Mouse (Mus musculus) T-helper 2 cell (primary cell): Measurements from ENCODE around the gene Yipf2.

Experiments used
- in situ Hi-C: fragments of 300-600 bp; cut with MboI, MseI; formaldehyde crosslinking; loops from one replicate; pipeline ENCODE4 v1.15.1; 2025; ENCODE audit warnings: high pct_unique_total_duplicates

Gene Yipf2

DNA sequence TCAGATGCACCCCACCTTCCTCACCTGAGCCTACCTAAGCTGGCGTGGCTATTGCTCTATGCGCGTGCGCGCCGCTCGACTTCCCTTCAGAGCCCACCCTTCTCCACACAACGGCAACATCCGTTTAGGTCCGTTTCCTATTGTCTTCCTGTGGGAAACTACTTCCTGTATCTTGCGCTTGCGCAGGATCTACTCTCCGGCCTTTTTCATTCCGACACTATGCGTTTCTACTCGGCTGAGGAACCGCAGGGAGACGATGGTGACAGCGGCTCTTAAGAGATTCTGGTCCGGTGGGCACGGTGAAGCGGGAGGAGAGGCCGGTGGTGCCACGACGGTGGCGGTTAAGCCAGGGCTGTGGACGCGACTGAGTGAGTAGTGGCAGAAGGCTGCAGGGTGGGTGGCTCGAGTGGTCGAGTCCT, at the start of gene Yipf2, which contains the start of gene Timm29:
TSS of gene Yipf2 (minus strand) at position 126 of the 419 bp plus-strand sequence.
TSS of gene Timm29 (plus strand) at position 20 of the 419 bp plus-strand sequence.
- in situ Hi-C loops, result no loop called here

DNA sequence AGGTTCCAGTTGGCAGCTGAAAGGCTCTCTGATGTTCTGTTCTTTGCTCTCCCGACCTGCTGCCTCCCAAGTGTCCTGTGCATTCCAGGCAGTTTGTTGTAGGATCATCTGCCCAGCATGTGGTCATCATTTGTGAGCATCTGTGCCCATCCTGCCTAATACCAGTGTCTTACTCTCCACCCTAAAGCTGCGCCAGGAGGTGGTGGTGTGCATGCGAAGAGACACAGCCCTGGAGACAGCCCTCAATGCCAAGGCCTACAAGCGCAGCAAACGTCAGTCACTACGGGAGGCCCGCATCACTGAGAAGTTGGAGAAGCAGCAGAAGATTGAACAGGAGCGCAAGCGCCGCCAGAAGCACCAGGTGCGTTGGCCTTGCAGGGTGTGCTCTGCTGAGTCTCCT, 46.4 kb upstream of the Yipf2 start:
- in situ Hi-C loops, result no loop called here

DNA sequence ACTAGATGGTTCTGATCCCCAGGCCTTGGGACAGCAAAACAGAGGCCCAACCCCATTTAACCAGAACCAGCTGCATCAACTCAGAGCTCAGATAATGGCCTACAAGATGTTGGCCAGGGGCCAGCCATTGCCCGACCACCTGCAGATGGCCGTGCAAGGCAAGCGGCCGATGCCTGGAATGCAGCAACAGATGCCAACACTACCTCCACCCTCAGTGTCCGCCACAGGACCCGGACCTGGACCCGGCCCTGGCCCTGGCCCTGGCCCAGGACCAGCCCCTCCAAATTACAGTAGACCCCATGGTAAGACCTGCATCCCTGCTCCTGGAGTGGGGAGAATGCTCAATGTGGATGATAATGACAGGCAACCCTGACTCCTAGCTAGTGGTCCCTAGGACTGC, 43.0 kb upstream of the Yipf2 start:
- in situ Hi-C loops, result no loop called here

DNA sequence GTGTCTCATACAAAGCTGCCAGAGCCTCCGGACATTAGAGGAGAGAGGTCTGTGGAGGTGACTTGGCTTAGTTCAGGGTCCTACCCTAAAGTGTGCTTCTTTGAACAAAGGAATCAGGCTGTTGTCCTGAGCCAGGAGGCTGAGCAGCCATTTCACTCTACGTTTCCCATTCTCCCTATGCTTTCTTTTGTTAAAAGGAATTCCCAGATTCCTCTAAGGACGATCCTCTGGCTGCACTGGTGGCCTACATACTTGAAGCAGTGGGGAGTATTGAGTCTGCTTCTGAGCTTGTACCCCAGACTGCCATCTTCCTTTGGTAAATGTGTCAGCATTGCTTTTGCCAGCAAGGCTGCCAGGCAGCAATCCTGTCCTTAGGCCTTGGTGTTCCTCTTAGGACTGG, 40.5 kb upstream of the Yipf2 start:
- in situ Hi-C loops, result no loop called here

DNA sequence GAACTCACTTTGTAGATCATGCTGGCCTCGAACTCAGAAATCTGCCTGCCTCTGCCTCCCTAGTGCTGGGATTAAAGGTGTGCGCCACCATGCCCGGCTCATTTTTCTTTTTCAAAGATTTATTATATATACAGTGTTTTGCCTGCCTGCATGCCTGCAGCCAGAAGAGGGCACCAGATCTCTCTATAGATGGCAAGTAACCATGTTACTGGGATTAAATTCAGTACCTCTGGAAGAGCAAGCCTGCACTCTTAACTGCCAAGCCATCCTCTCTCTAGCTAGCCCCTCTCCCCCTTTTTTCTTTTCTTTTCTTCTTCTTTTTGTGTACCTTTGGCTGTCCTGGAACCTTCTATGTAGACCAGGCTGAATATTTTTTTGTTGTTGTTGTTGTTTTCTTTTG, 38.0 kb upstream of the Yipf2 start:
- in situ Hi-C loops, result no loop called here

DNA sequence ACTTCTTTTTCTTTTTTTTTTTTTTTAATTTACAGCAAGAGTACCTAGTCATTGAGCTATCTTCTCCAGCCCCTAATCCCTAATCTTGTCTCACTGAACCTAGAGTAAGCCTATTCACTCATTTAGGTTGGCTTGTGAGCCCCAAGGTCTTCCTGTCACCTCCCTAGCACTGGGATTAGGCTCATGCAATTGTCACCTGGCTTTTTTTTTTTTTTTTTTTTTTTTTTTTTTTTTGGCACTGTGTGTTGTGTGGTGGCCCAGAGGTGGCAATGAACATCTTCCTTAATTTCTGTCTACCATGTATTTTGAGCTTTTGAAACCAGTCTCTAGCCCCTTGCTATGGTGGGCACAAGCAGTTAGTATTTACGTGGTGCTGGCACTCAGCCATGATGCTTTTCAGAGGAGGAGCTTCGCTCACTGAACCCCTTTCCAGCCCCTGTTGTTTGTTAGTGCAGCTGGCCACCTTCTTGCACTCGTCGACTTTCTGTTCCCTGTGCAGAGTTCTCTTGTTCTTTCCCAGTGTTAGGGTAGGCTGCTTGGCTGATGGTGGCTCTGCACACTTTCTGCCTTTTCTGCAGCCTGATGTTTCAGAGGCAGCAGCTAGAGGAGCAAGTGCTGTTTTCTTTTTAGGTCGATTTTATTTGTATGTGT, 34.6 kb upstream of the Yipf2 start:
- in situ Hi-C loops, result no loop called here

DNA sequence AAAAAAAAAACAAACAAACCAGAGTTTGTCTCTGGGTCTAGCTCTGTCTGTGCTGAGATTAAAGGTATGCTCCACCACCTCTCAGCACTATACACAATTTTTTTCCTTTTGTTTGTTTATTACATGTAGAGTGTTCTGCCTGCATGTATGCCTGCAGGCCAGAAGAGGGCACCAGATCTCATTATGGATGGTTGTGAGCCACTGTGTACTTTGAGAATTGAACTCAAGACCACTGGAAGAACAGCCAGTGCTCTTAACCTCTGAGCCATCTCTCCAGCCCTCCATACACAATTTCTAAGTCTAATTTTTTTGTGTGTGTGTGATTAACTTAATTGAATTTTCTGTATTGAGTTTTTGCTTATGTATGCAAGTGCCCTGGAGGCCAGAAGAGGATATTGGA, 33.9 kb upstream of the Yipf2 start:
- in situ Hi-C loops, result no loop called here

DNA sequence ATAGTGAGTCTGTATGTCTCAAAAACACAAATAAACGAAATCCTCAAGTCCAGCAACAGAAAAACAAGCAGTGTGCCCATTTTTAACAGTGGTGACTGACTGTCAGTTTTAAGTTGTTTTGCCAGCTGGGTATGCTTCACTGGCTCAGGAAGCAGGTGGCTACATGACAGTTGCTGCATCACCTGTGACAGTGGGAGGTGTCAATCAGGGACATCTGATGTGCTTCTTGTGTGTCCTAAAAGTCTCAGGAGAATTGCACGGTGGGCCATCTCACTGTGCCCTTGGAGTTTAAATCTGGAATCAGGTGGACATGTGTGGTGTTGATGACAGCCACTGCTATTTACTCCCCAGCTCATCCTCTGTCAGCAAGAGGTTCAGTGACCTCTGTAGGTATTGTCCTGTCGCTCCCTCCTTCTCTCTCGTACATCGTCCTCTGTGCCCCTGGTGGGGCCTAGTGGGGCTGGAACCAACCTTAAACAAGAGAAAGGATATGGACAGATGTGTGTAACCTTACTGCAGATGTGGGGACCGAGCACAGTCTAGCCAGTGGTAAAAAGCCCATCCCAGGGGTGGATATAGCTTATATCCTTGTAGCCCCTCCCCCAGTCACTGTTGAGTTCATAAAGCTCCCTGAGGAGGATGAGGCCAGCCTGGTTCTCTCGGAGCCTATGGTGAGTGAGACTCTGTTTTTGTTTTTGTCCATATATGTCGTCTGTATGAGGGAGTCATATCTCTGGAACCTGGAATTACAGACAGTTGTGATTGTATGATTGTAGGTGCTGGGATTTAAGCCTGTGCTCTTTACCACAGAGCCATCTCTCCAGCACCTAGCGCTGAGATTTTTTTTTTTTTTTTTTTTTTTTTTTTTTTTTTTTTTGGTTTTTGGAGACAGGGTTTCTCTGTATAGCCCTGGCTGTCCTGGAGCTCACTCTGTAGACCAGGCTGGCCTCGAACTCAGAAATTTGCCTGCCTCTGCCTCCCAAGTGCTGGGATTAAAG, 33.0 kb upstream of the Yipf2 start:
- in situ Hi-C loops, result no loop called here

DNA sequence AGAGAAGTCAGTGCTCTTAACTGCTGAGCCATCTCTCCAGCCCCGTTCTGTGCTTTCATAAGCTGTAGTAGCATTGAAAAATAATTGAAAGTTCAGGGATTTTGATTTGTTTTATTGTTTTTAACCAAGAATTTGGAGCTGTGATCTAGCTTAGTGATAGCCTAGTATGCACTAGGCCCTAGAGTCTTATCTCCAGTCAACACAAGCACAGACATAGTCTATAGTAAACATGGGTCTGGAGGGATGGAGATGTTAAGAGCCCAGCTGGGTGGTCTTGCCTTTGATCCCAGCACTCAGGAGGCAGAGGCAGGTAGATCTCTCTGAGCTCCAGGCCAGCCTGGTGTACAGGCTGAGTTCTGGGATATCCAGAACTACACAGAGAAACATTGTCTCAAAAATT, 30.0 kb upstream of the Yipf2 start:
- in situ Hi-C loops, result no loop called here

DNA sequence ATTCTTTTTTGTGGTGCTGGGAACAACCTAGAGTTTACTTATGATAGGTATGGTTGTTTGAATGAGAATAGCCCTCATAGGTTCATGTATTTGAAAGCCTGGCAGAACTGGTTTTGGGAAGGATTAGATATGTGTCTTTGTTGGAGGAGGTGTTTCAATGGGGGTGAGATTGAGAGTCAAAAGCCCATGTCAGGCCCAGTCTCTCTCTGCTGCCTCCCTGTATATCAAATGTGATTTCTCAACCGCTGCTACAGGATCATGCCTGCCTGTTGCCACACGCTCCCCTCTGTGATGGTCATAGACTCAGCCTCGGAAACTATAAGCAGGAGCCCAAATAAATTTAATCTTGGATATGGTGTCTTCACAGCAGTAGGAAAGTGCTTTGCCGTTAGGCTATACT, 27.6 kb upstream of the Yipf2 start:
- in situ Hi-C loops, result no loop called here

DNA sequence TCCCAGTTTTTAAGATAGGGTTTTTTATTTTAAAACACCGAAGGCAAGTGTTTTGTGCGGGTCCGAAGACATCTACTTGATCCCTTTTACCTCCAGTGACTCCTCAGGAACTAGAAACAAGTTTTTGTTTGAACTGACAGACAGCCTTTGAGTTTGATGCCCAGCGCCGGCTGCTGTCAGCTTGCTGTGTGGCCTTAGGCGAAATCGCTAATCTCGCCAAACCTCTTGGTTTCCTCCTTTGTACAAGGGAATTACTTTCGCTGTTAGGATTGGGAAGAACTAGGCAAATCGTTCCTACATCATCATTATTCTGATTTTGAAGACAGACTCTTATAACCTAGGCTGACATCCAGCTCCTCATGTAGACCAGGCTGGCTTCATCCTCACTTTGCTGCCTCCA, 24.4 kb upstream of the Yipf2 start:
- in situ Hi-C loops, result no loop called here

DNA sequence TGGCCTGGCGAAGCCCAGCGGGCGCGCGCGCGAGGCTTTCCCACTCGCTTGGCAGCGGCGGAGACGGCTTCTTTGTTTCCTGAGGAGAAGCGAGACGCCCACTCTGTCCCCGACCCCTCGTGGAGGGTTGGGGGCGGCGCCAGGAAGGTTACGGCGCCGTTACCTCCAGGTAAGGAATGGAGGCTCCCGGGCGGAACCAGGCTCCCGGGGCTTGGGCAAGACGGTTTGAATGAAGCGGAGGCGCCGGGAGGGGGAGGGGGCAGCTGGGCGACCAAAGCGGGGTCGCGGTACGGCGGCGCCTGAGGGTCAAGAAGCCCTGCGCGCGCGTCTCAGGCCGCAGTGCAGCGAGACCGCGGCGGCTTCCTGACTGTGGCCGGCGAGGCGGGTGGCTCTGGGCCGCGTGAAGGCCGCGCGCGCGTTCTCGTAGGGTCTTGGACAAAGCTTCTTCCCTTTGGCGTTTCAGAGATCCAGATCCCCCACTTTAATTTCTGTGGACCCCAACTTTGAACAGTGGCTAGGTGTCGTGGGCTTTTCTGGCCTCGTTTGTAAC, 23.7 kb upstream of the Yipf2 start:
- in situ Hi-C loops, result no loop called here

DNA sequence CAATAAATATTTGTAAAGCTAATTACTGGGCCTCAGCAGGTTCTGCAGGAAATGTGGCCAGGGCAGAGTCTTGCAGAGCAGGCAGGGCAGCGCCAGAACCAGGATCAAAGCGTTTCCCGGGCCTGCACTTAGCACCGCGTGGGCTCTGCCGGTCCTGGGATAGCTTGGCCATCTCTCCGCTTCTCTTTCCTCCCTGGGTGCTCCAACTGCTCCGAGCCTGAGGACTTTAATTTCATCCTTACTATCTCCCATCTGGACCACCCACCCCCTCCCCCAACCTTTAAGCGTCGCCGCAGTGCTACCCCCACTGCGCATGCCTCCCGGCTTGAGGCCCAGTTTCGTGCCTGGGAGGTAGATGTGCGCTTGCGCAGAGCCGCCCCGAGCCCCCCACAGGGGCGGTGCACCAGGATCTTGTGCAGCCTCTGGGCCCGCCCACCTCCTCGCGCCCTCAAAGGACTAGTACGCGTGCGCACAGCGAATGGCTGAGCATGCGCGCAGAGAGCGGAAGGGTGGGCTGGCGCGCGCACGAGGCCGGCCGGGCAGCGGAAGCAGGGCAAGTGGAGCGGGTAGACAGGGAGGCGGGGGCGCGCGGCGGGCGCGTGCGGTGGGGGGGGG, 23.1 kb upstream of the Yipf2 start, which contains the start of gene Smarca4:
TSS of gene Smarca4 (plus strand) at position 553 of the 615 bp plus-strand sequence.
- in situ Hi-C loops, result no loop called here

DNA sequence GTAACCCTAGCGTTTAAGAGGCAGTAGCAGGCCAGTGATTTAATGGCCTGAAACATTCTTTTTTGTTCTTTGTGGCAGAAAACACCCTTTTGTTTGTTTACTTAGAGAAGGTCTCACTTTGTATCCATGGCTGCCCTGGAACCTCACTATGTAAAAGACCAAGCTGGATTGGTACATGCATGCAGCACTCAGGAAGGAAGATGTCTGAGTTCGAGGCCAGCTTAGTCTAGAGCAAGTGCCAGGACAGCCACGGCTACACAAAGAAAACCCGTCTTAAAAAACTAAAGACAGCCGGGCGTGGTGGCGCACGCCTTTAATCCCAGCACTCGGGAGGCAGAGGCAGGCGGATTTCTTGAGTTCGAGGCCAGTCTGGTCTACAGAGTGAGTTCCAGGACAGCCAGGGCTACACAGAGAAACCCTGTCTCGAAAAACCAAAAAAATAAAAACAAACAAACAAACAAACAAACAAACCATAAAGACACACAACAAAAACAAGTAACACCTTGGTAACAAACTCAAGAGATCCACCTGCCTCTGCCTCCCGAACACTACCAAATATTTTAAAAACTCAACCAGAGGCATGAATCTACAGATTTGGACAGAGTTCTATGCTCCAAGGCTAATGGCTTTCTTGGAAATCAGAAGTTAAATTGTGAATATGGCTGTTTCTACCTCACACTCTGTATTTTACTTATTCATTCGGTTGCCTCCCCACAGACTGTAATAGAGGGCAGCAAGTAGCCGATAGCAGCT, 22.4 kb upstream of the Yipf2 start:
- in situ Hi-C loops, result no loop called here

DNA sequence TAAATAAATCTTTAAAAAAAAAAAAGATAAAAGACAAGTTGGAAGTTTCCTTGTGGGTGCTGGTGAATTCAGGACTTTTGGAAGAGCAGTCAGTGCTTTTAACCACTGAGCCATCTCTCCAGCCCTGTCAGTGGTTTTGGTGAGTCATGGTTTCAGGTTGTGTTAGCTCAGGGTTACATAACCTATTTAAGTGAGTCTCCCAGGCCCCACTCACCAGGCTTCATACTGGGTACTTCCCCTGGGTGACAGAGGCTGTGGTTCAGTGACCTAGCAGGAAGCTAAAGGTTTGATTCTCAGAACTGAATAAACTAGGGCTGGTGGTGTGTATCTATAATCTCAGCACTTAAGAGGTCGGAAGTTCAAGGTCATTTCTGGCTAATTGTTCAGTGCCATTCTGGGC, 17.2 kb upstream of the Yipf2 start:
- in situ Hi-C loops, result no loop called here

DNA sequence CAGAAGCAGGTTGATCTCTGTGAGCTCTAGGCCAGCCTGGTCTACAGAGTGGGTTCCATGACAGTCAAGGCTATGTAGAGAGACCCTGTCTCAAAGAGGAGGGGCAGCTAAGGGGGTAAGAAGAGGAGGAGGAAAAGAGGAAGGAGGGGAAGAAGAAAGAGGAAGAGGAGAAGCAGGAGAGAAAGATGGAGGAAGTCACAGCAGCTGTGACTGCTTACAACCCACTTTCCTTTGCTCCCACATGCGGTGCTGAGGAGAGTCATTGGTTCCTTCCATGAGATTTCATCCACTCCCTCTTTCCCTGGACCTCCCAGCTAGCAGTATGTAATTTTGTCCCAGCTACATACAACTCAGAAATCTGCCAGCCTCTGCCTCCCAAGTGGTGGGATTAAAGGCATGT, 14.0 kb upstream of the Yipf2 start:
- in situ Hi-C loops, result no loop called here

DNA sequence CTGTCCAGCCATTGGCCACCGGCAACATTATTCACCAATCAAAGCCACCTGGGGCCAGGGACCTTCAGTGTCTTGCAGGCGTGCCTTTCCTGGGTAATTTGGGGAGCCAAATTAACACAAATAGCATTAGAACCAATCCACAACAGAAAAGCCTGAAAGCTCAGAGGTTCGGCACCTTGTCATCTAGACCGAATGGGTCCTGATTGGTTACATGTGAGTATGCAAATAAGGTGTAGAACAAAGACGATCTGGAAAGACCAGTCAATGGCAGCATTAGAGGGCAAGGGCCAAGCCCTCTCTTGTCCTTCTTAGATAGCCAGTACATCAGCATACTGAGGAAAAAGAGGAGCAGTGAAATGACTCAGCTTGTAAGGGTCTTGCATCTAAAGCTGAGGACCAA, 13.2 kb upstream of the Yipf2 start:
- in situ Hi-C loops, result no loop called here

DNA sequence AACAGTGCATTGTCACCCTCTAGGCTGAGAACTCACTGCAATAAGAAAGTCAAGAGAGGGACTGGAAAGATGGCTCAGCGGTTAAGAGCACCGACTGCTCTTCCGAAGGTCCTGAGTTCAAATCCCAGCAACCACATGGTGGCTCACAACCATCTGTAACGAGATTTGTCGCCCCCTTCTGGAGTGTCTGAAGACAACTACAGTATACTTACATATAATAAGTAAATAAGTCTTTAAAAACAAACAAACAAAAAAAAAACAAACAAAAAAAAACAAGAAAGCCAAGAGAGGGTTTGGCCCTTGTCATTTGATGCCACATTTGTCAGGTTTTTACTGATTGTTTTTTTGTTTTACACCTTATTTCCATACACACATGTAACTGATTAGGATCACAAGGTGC, 11.5 kb upstream of the Yipf2 start:
- in situ Hi-C loops, result no loop called here

DNA sequence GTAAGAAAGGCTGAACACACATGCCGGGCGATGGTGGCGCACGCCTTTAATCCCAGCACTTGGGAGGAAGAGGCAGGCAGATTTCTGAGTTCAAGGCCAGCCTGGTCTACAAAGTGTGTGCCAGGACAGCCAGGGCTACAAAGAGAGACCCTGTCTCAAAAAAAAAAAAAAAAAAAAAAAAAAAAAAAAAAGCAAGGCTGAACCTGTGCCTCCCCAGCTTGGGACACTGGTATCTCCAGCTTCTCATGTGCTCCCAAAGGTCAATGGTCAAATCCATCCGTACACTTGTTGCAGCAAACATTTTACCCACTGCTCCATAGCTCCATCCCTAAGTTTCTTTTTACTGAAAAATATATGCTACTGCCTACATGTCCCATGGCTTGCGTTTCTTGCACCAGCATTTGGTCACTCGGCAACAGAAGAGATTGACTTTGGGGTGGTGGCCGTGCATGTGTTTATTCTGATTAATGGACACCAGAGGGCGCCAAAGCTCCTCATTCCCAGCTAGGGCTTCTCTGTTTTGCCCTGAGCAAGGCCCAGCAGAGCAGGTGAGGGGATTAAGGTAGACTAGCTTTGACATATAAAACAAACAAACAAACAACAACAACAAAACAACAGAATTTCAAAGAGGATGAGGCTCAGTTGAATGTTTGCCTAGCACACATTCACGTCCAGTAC, 9.2 kb upstream of the Yipf2 start:
- in situ Hi-C loops, result no loop called here

DNA sequence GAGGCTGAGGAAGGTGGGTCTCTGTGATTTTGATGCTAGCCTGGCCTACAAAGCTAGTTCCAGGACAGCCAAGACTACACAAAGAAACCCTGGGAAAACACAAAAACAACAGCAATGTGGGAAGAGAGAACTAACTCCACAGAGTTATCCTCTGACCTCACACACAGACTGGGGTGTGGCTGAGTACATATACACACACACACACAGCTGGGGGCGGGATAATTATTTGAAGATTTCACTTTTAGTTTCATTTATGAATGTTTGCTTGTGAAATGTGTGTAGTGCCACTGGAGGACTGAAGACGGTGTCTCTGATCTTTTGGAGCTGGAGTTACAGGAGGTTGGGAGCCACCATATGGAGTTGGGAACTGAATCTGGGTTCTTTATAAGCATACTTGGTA, 8.4 kb upstream of the Yipf2 start:
- in situ Hi-C loops, result no loop called here

DNA sequence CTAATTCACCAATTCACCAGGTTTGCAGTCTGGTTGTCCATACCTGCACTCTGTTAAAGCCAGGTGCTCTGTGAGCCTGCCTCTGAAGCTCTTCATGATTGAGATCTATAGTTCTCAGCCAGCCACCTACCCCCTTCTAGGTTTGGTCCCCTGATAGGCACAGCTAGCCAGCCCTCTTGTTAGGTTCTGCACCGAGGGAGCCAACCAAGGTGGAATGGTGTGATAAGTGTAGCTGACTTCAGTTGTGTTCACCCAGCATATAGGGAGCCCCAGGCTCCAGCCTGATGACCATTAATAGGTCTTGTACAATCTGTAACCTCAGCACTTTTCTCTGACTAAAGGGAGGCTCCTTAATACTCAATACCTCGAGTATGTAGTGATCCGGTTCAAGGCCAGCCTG, 7.6 kb upstream of the Yipf2 start:
- in situ Hi-C loops, result no loop called here
